Mouse (Mus musculus): ENCODE measurements at regions not wholly inside any gene's neighbourhood (a gene's known extent, or its start where the extent isn't known, plus 50 kb on each side); places are given as distances from the start of the nearest gene placed in this dataset.

- no peak for DNase-seq (ENCODE audit: extremely low read depth, low read depth, low spot score)
Measured at GRCm38 (mm10) chr2:74930702-74931101, 105.1 kb downstream of the Mtx2 start.

DNA sequence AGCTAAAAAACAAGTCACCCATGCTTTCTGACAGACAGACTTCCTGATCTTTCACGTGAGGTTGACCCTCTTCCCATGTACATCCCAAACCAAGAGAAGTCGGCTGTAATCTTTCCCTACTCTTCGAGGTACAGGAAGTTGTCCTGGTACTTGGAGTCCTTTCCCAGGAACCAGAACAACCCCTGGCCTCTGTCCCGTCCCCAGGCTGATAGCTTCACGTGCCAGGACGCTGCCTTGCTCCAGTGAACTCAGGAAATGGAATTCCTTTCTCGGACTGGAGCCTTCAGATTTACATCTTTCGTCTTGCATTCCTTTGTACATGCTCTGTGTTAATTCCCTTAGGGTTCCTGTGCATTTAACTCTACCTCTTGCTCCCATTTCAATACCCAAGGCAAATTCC is 107.6 kb downstream of the Mtx2 start:
- DNase-seq (ENCODE audit: extremely low read depth, low read depth, low spot score), result no peak

DNA sequence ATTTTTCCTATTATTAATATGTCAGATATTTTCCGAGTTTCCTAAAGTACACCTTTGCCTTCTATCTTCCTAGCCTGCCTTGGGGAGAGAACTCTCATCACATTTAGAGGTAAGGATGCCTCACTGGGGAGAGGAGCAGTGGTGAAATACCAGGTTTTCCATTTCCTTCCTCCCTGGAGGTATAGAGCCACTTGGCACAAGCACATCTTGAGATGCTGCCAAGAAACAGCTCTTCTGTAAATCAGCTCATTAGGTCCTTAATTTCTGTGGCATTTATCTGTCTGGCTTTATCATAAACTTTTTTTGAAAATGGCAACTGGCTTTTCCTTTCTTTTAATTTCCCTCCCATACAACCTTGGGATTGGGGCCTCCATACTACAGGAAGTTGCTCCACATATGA is 108.2 kb downstream of the Mtx2 start:
- peak; percentile 26 for DNase-seq (ENCODE audit: extremely low read depth, low read depth, low spot score)

DNA sequence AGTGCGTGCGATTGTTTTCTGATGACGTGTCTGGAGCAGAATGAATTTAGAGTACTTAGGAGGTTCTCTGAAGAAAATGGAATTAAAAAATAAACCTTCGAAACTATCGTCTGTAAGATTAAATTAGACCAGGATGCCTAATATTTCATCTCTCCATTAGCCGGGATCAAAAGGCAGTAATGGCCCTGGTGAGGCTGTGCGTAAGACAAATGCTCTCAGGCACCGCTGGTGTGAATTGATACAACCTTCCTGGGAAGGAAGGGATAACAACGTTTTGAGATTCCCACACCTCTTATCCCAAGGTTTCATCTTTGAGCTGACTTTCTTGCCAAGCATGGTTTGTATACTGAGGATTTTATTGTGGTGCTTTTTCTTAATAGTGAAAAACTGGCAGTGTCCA is 113.1 kb downstream of the Mtx2 start:
- no peak for DNase-seq (ENCODE audit: extremely low read depth, low read depth, low spot score)

DNA sequence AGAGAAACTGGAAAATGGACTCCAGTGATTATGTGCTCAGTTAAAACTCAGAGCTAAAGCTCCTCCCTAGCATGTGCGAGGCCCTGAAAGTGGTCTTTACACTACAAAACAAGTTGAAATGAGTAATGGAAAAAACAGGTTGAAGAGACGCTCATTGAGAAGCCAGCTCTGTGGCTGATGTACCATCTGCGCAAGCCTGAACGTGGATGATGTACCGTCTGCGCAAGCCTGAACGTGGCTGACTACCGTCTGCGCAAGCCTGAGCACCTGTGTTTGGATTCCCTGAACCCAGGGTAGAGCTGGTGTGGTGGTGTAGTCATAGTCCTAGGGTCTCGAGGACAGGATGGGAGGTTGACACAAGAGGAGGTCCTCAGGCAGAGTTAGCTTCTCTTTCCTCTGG is 116.4 kb downstream of the Mtx2 start:
- DNase-seq (ENCODE audit: extremely low read depth, low read depth, low spot score), result no peak

GRCm38 (mm10) chr2:74942611-74943198 is 117.1 kb downstream of the Mtx2 start:
- no peak for DNase-seq (ENCODE audit: extremely low read depth, low read depth, low spot score)

GRCm38 (mm10) chr2:74945185-74945749 is 119.7 kb downstream of the Mtx2 start:
- no peak for DNase-seq (ENCODE audit: extremely low read depth, low read depth, low spot score)

GRCm38 (mm10) chr2:74951401-74952260 is 126.0 kb downstream of the Mtx2 start:
- DNase-seq (ENCODE audit: extremely low read depth, low read depth, low spot score), result peak; percentile 96

- no peak for DNase-seq (ENCODE audit: extremely low read depth, low read depth, low spot score)
Measured at GRCm38 (mm10) chr2:74954101-74954500, 128.5 kb downstream of the Mtx2 start.

- no peak for DNase-seq (ENCODE audit: extremely low read depth, low read depth, low spot score)
Measured at GRCm38 (mm10) chr2:74955281-74956128, 129.9 kb downstream of the Mtx2 start.

DNA sequence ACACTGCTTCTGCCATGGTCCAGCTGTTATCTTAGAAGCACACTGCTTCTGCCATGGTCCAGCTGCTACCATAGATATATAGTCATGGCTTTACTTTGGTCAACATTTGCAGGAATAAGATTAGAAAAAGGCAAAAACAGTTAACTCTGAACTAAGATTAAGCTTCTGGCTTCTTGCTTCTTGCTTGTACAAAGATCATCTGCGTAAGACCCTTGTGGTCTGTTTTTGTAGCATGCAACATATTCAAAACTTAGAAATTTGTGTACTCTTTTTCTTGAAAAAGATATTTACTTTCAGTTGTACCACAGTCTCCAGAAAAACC is 130.5 kb downstream of the Mtx2 start:
- no peak for DNase-seq (ENCODE audit: extremely low read depth, low read depth, low spot score)

DNA sequence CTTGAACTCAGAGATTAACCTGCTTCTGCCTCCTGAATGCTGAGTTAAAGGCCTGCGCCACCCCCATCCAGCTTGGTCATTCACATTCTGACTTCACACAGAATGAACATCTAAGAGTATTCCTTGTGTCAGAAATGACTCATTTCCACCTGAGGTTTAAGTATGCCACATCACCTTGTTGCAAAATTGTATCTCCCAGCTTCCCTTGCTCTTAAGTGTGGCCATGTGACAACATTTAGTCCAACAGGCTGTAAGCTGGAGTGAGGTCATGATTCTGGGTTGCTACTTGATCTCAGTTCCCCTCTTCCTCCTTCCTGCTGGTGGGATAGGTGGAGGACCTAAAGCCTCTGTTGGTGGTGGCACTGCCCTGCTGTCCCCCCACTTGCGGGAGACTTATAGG is 131.0 kb downstream of the Mtx2 start:
- DNase-seq (ENCODE audit: extremely low read depth, low read depth, low spot score), result no peak

DNA sequence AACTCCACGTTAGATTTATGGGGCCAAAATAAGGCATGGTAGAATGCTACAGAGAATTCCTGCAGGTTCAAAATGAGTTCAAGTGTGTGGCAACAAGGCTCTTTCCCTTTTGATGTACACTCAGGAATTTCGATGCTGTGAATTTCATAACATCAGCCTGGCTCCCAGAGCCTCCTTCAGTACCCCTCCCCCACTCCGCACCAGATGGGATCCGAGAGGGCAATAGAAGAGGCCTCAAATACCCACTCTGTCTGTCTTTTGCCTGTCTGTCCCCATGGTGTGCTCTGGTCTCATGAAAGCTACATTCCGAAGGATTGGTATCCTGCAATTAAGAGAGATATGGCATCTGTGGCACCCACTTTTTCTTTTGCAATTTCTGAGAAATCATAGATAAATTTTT is 134.3 kb downstream of the Mtx2 start:
- no peak for DNase-seq (ENCODE audit: extremely low read depth, low read depth, low spot score)

DNA sequence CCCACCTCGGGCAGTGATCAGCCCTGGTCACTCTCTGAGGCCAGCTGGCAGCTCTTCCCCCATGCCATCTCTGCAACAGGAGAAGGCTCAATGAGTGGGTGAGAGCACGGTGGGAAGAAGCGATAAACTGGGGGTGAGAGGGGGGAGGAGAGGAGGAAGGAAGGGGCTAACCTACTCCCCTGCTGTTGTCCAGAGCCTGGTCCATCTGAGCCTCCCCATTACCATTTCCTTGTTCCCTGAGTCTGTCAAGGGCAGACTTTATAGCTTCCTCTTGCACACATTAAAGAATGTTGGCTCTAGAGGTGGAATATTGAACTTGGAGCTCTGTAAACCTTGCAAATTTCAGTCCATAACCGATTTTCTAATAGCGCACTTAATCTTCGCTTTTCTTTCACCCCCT is 136.8 kb downstream of the Mtx2 start:
- DNase-seq (ENCODE audit: extremely low read depth, low read depth, low spot score), result no peak

- no peak for DNase-seq (ENCODE audit: extremely low read depth, low read depth, low spot score)
Measured at GRCm38 (mm10) chr2:74964360-74964759, 138.8 kb downstream of the Mtx2 start.

DNA sequence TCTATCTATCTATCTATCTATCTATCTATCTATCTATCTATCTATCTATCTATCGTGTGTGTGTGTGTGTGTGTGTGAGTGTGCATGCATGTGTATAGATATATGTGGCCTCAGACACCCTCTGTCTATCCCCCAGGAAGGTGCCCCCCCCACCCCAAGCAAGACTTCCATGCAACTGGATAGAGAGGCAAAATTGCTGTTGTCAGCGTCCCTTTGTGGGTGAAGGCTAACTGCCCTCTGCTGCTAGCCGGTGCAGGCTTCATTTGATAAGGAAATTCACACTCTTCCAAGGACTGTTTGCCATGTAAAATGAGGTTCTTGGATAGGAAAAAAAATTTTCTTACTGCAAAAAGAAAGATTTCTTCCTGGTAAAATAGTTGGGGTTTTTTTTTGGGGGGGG is 139.4 kb downstream of the Mtx2 start:
- no peak for DNase-seq (ENCODE audit: extremely low read depth, low read depth, low spot score)

DNA sequence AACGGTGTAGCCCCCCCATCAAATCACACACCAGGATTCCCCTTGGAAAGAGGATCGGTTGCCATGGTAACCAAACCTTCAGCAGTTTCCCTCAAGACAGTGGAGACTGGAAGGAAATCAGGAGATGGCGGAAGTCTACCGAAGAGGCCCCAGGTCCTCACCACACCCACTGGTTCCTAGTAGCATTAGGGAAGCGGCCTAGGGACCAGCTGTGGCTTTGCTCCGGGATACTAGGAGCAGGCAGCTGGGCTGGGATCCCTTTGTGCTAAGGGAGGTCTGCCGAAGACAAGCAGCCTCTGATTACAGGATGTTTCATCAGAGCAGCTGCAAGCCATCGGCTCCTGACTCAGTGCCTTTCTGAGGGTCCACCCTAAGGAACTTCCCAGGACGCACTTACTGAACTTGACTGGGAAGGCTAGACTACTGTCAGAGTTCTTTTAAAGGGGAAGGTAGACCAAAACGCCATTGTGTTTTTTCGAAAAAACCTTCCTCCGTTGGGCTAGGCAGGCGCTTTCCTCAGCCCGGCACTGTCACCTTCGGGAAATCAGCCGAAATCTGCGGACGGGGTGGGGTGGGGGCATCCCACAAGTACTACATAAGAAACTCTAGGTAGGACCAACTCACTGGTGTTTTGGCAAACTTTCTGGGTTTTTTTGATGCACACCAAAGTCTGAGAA is 139.9 kb downstream of the Mtx2 start:
- no peak for DNase-seq (ENCODE audit: extremely low read depth, low read depth, low spot score)

- DNase-seq (ENCODE audit: extremely low read depth, low read depth, low spot score), result no peak
Measured at GRCm38 (mm10) chr2:74970611-74971265, 145.1 kb downstream of the Mtx2 start.

DNA sequence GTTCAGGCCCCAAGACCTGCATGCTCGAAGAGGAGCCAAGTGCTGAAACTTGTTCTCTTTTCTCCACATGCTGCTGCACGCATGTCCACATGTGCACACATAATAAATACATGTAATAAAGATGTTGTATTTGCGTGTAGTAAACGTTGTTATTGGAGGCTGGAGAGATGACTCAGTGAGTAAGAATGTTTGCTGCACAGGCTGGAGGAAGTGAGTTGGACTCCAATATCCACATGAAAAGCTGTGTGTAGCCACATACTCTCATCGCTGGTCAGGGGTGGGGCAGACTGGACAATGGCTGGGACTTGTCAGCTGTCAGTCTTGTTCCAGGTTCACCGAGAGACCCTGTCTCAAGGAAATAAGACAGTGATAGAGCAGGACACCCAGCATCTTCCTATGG is 147.8 kb downstream of the Mtx2 start:
- DNase-seq (ENCODE audit: extremely low read depth, low read depth, low spot score), result no peak

- DNase-seq (ENCODE audit: extremely low read depth, low read depth, low spot score), result no peak
Measured at GRCm38 (mm10) chr2:74974595-74975325, 149.2 kb downstream of the Mtx2 start.

Measured in fat pad, adult 2 months (tissue).